Mouse (Mus musculus): Measurements from ENCODE around the gene Kcnn1.
A peak's percentile ranks its signal among the peaks of the same experiment; 100 is the strongest.

Kcnn1 gene

GRCm38 (mm10) chr8:70816679-70817078 is 46.4 kb downstream of the Kcnn1 start:
- peak; percentile 33 to 49 for DNase-seq (ENCODE audit: low spot score in 2 of 2)

GRCm38 (mm10) chr8:70812885-70813284 is 50.2 kb downstream of the Kcnn1 start:
- DNase-seq (ENCODE audit: low spot score in 2 of 2), result no peak

- DNase-seq (ENCODE audit: low spot score in 2 of 2), result no peak
Measured at GRCm38 (mm10) chr8:70812055-70812454, 51.0 kb downstream of the Kcnn1 start.

- DNase-seq (ENCODE audit: low spot score in 2 of 2), result no peak
Measured at GRCm38 (mm10) chr8:70810962-70811680, 51.9 kb downstream of the Kcnn1 start.

- no peak for DNase-seq (ENCODE audit: low spot score in 2 of 2)
Measured at GRCm38 (mm10) chr8:70808955-70809701, 53.9 kb downstream of the Kcnn1 start.

- DNase-seq (ENCODE audit: low spot score in 2 of 2), result no peak
Measured at GRCm38 (mm10) chr8:70808239-70808638, 54.8 kb downstream of the Kcnn1 start, which contains the start of gene Il12rb1. Gene Il12rb1 (plus strand): TSS chr8:70808449.

- DNase-seq (ENCODE audit: low spot score in 2 of 2), result no peak
Measured at GRCm38 (mm10) chr8:70807304-70807703, 55.8 kb downstream of the Kcnn1 start.

- peak; percentile 38 to 43 for DNase-seq (ENCODE audit: low spot score in 2 of 2)
Measured at GRCm38 (mm10) chr8:70806541-70806940, 56.5 kb downstream of the Kcnn1 start.

GRCm38 (mm10) chr8:70804481-70805206 is 58.4 kb downstream of the Kcnn1 start, which contains the start of gene Mast3:
Gene Mast3 (minus strand): TSS chr8:70805054.
- DNase-seq (ENCODE audit: low spot score in 2 of 2), result peak; percentile 77 to 79

GRCm38 (mm10) chr8:70803761-70804480 is 59.1 kb downstream of the Kcnn1 start:
- DNase-seq (ENCODE audit: low spot score in 2 of 2), result peak; percentile 69 to 77

- DNase-seq (ENCODE audit: low spot score in 2 of 2), result no peak
Measured at GRCm38 (mm10) chr8:70802786-70803510, 60.1 kb downstream of the Kcnn1 start.

GRCm38 (mm10) chr8:70801830-70802229 is 61.2 kb downstream of the Kcnn1 start:
- DNase-seq (ENCODE audit: low spot score in 2 of 2), result no peak

- no peak for DNase-seq (ENCODE audit: low spot score in 2 of 2)
Measured at GRCm38 (mm10) chr8:70801156-70801555, 61.9 kb downstream of the Kcnn1 start.

GRCm38 (mm10) chr8:70800648-70801047 is 62.4 kb downstream of the Kcnn1 start:
- DNase-seq (ENCODE audit: low spot score in 2 of 2), result no peak

- no peak for DNase-seq (ENCODE audit: low spot score in 2 of 2)
Measured at GRCm38 (mm10) chr8:70798281-70798680, 64.8 kb downstream of the Kcnn1 start.

- peak; percentile 73 for DNase-seq (ENCODE audit: low spot score in 2 of 2)
Measured at GRCm38 (mm10) chr8:70797081-70798070, 65.7 kb downstream of the Kcnn1 start.

GRCm38 (mm10) chr8:70796403-70797080 is 66.5 kb downstream of the Kcnn1 start:
- DNase-seq (ENCODE audit: low spot score in 2 of 2), result no peak

GRCm38 (mm10) chr8:70795370-70795769 is 67.7 kb downstream of the Kcnn1 start:
- DNase-seq (ENCODE audit: low spot score in 2 of 2), result no peak

GRCm38 (mm10) chr8:70794215-70794614 is 68.8 kb downstream of the Kcnn1 start:
- no peak for DNase-seq (ENCODE audit: low spot score in 2 of 2)
